ENCODE assay signal across 8 mouse cellular contexts in genomic region chr8:126920845-126921244, GRCm38 (mm10). TPM values are rescaled to one million over a fixed set of nuclear protein-coding genes. Genes with fewer than 3 reads are reported as not detected.
DNase-seq lines count a peak whose midpoint lies in the region; ATAC-seq lines count a peak whose summit lies in the region.

No protein-coding gene starts in this region.

- H3K4me3 ChIP-seq in embryonic facial prominence, embryonic 12.5 days, result no peak overlapping the region
- no peak overlapping the region for H3K4me3 ChIP-seq in limb, embryonic 12.5 days (replicated peaks)
- no peak overlapping the region for H3K4me3 ChIP-seq in midbrain, embryonic 14.5 days (replicated peaks; ENCODE audit: low read depth, low read length)

- H3K9me3 ChIP-seq in embryonic facial prominence, embryonic 12.5 days, result no peaks in the 10 kb centered on the region
- no peaks in the 10 kb centered on the region for H3K9me3 ChIP-seq in limb, embryonic 12.5 days
- H3K9me3 ChIP-seq in midbrain, embryonic 14.5 days (ENCODE audit: control insufficient read depth, low read length), result no peaks in the 10 kb centered on the region

- H3K27ac ChIP-seq in embryonic facial prominence, embryonic 12.5 days, result no peak overlapping the region
- no peak overlapping the region for H3K27ac ChIP-seq in limb, embryonic 12.5 days
- no peak overlapping the region for H3K27ac ChIP-seq in midbrain, embryonic 14.5 days (replicated peaks; ENCODE audit: low read depth, low read length)

- H3K36me3 ChIP-seq in embryonic facial prominence, embryonic 12.5 days, result peaks cover 5% of the 10 kb centered on the region; the same call in 1 of the 2 replicates
- peaks cover 5% of the 10 kb centered on the region; the same call in 1 of the 2 replicates for H3K36me3 ChIP-seq in limb, embryonic 12.5 days
- H3K36me3 ChIP-seq in midbrain, embryonic 14.5 days (ENCODE audit: control insufficient read depth, insufficient read depth, low read length), result no peaks in the 10 kb centered on the region

- ATAC-seq in embryonic facial prominence, embryonic 12.5 days (ENCODE audit: insufficient number of reproducible peaks, insufficient read depth, low FRiP score, low TSS enrichment), result peak; percentile 36; the same call in 1 of the 2 replicates
- ATAC-seq in limb, embryonic 12.5 days (ENCODE audit: insufficient number of reproducible peaks, insufficient read depth, low FRiP score, low TSS enrichment, low read depth), result peak; percentile 63; the same call in 1 of the 2 replicates
- ATAC-seq in midbrain, embryonic 14.5 days (ENCODE audit: low FRiP score, low TSS enrichment), result peak; percentile 63; the same call in 1 of the 2 replicates

- H3K4me1 ChIP-seq in embryonic facial prominence, embryonic 12.5 days, result no peaks in the 10 kb centered on the region
- peaks cover 13% of the 10 kb centered on the region for H3K4me1 ChIP-seq in limb, embryonic 12.5 days (replicated peaks)
- no peaks in the 10 kb centered on the region for H3K4me1 ChIP-seq in midbrain, embryonic 14.5 days (ENCODE audit: control insufficient read depth, insufficient read depth, low read length)

- H3K4me2 ChIP-seq in embryonic facial prominence, embryonic 12.5 days (replicated peaks), result no peak overlapping the region
- H3K4me2 ChIP-seq in limb, embryonic 12.5 days, result no peak overlapping the region
- no peak overlapping the region for H3K4me2 ChIP-seq in midbrain, embryonic 14.5 days (ENCODE audit: low read length)

- DNase-seq in 3134 (ENCODE audit: extremely low read depth, insufficient read length, low spot score), result peak; percentile 64
- peak; percentile 74 for DNase-seq in adrenal gland, adult 8-10 months
- peak; percentile 77 for DNase-seq in heart, adult 8-10 months (ENCODE audit: low spot score)
- DNase-seq in kidney, adult 8-10 months, result peak; percentile 88 to 90
- peak; percentile 91 for DNase-seq in midbrain, embryonic 14.5 days
- peak; percentile 61 to 66 for DNase-seq in spleen, postnatal 36 days (ENCODE audit: low spot score in 2 of 2)

- no peak overlapping the region for H3K9ac ChIP-seq in embryonic facial prominence, embryonic 12.5 days
- no peak overlapping the region for H3K9ac ChIP-seq in limb, embryonic 12.5 days (replicated peaks)
- H3K9ac ChIP-seq in midbrain, embryonic 14.5 days (replicated peaks; ENCODE audit: low read length), result no peak overlapping the region

- no peaks in the 10 kb centered on the region for H3K27me3 ChIP-seq in embryonic facial prominence, embryonic 12.5 days
- H3K27me3 ChIP-seq in limb, embryonic 12.5 days, result no peaks in the 10 kb centered on the region
- no peaks in the 10 kb centered on the region for H3K27me3 ChIP-seq in midbrain, embryonic 14.5 days (ENCODE audit: control insufficient read depth, insufficient read depth, low read length)

- 17% methylated on average over 3 of the region's 3 CpGs for WGBS in embryonic facial prominence, embryonic 12.5 days
- WGBS in limb, embryonic 12.5 days, result 23% methylated on average over 3 of the region's 3 CpGs
- WGBS in midbrain, embryonic 14.5 days, result 25% methylated on average over 3 of the region's 3 CpGs

RNA-seq across cellular contexts. Expression of gene Tomm20, which starts 24.8 kb away (rescaled TPM):
- total RNA-seq in adrenal gland, adult 8-10 months (2022), result 100 to 1,000 TPM; 133 to 185 (median 152) TPM
- 191 and 200 TPM in 2 replicates for polyA plus RNA-seq in embryonic facial prominence, embryonic 12.5 days (2016; fragmentation: Nextera tagmentation; extraction: Ambion mirVana)
- 100 to 1,000 TPM in 1 of 4 experiments, 10 to 100 TPM in 3; 82.0 to 104 (median 91.0) TPM for total RNA-seq in heart, adult 8-10 months (2022)
- 217 and 222 TPM in 2 replicates for polyA plus RNA-seq in limb, embryonic 12.5 days (2016; fragmentation: Nextera tagmentation; extraction: Ambion mirVana)
- polyA plus RNA-seq in midbrain, embryonic 14.5 days (2014; fragmentation: Nextera tagmentation; extraction: Ambion mirVana), result 205 and 220 TPM in 2 replicates

RNA-seq across cellular contexts. Expression of gene Rbm34, which starts 50.0 kb away (rescaled TPM):
- total RNA-seq in adrenal gland, adult 8-10 months (2022), result 10 to 100 TPM; 13.0 to 17.9 (median 14.1) TPM
- 31.3 and 35.4 TPM in 2 replicates for polyA plus RNA-seq in embryonic facial prominence, embryonic 12.5 days (2016; fragmentation: Nextera tagmentation; extraction: Ambion mirVana)
- total RNA-seq in heart, adult 8-10 months (2022), result 1 to 10 TPM; 2.7 to 4.1 (median 3.2) TPM
- polyA plus RNA-seq in limb, embryonic 12.5 days (2016; fragmentation: Nextera tagmentation; extraction: Ambion mirVana), result 35.6 TPM in 2 replicates
- polyA plus RNA-seq in midbrain, embryonic 14.5 days (2014; fragmentation: Nextera tagmentation; extraction: Ambion mirVana), result 25.5 and 28.1 TPM in 2 replicates
